8 mouse cellular contexts compared by ENCODE assay signal in genomic region chr9:106421865-106422160, GRCm38 (mm10). TPM values are rescaled to one million over a fixed set of nuclear protein-coding genes. Genes with fewer than 3 reads are reported as not detected.
DNase-seq lines count a peak whose midpoint lies in the region; ATAC-seq and TF ChIP-seq lines count a peak whose summit lies in the region.

No protein-coding gene starts in this region.

- H3K9me3 ChIP-seq in hindbrain, embryonic 11.5 days (ENCODE audit: control insufficient read depth, low read length) = no peaks in the 10 kb centered on the region
- H3K9me3 ChIP-seq in lung, postnatal 0 days (ENCODE audit: low read length) = no peaks in the 10 kb centered on the region

- no peak overlapping the region for H3K4me3 ChIP-seq in hindbrain, embryonic 11.5 days (ENCODE audit: low read depth, low read length)
- H3K4me3 ChIP-seq in lung, postnatal 0 days (ENCODE audit: low read depth, low read length) = no peak overlapping the region

- no peaks in the 10 kb centered on the region for H3K36me3 ChIP-seq in hindbrain, embryonic 11.5 days (ENCODE audit: control insufficient read depth, insufficient read depth, low read length)
- no peaks in the 10 kb centered on the region for H3K36me3 ChIP-seq in lung, postnatal 0 days (ENCODE audit: insufficient read depth, low read length)

- no peak overlapping the region for H3K9ac ChIP-seq in hindbrain, embryonic 11.5 days (ENCODE audit: low read depth, low read length)
- H3K9ac ChIP-seq in lung, postnatal 0 days (replicated peaks; ENCODE audit: low read depth) = no peak overlapping the region

- ATAC-seq in hindbrain, embryonic 11.5 days (ENCODE audit: low FRiP score) = peak; percentile 64; the same call in 1 of the 2 replicates
- peak; percentile 84 for ATAC-seq in lung, postnatal 0 days

- TF ChIP-seq EP300 in lung, postnatal 0 days (IDR thresholded peaks at IDR 0.05) = no peak

- peaks cover 17% of the 10 kb centered on the region for H3K4me1 ChIP-seq in hindbrain, embryonic 11.5 days (replicated peaks; ENCODE audit: control insufficient read depth, insufficient read depth, low read length)
- H3K4me1 ChIP-seq in lung, postnatal 0 days (ENCODE audit: insufficient read depth, low read depth, low read length) = peaks cover 13% of the 10 kb centered on the region; the same call in 1 of the 2 replicates

- WGBS in hindbrain, embryonic 11.5 days = 0% methylated on average over 3 of the region's 3 CpGs
- 0% methylated on average over 3 of the region's 3 CpGs for WGBS in lung, postnatal 0 days

- H3K4me2 ChIP-seq in hindbrain, embryonic 11.5 days (replicated peaks; ENCODE audit: low read depth, low read length) = peak overlapping the region; percentile 8; the same call in 1 of the 2 replicates
- peak overlapping the region; percentile 42 for H3K4me2 ChIP-seq in lung, postnatal 0 days (replicated peaks; ENCODE audit: low read depth, low read length)

- H3K27ac ChIP-seq in hindbrain, embryonic 11.5 days (ENCODE audit: low read depth, low read length) = no peak overlapping the region
- H3K27ac ChIP-seq in lung, postnatal 0 days (ENCODE audit: low read length) = no peak overlapping the region

- peak; percentile 97 for TF ChIP-seq CTCF in lung, postnatal 0 days (IDR thresholded peaks at IDR 0.05)

- peak; percentile 88 for DNase-seq in MN1 (ENCODE audit: low spot score)
- DNase-seq in cerebellum, adult 8-10 months = peak; percentile 83
- peak; percentile 78 to 97 for DNase-seq in frontal cortex, adult 2 months (ENCODE audit: extremely low spot score in 1 of 2, low spot score in 1 of 2)
- DNase-seq in hindbrain, embryonic 11.5 days (ENCODE audit: low spot score) = peak; percentile 94
- peak; percentile 88 for DNase-seq in layer of hippocampus, adult 9-11 months
- peak; percentile 93 for DNase-seq in lung, postnatal 0 days (ENCODE audit: low spot score)
- peak; percentile 74 for DNase-seq in ovary, postnatal 36 days (ENCODE audit: low spot score)
- DNase-seq in thymus, postnatal 25 days = peak; percentile 83

- H3K27me3 ChIP-seq in hindbrain, embryonic 11.5 days (ENCODE audit: control insufficient read depth, insufficient read depth, low read length) = no peaks in the 10 kb centered on the region
- no peaks in the 10 kb centered on the region for H3K27me3 ChIP-seq in lung, postnatal 0 days (replicated peaks; ENCODE audit: insufficient read depth, low read length)

RNA-seq across cellular contexts. Expression of gene Rpl29, which starts 7.4 kb away (rescaled TPM):
- polyA plus RNA-seq in frontal cortex, adult 2 months (2012; rRNA removed) = 727 and 762 TPM in 2 replicates
- polyA plus RNA-seq in hindbrain, embryonic 11.5 days (2014; fragmentation: Nextera tagmentation; extraction: Ambion mirVana) = 882 and 903 TPM in 2 replicates
- 656 and 737 TPM in 2 replicates for polyA plus RNA-seq in lung, postnatal 0 days (2015; fragmentation: Nextera tagmentation; extraction: Ambion mirVana)

RNA-seq across cellular contexts. Expression of gene Acy1, which starts 16.3 kb away (rescaled TPM):
- 9.8 and 9.9 TPM in 2 replicates for polyA plus RNA-seq in frontal cortex, adult 2 months (2012; rRNA removed)
- 26.4 and 30.3 TPM in 2 replicates for polyA plus RNA-seq in hindbrain, embryonic 11.5 days (2014; fragmentation: Nextera tagmentation; extraction: Ambion mirVana)
- 8.5 and 12.5 TPM in 2 replicates for polyA plus RNA-seq in lung, postnatal 0 days (2015; fragmentation: Nextera tagmentation; extraction: Ambion mirVana)

RNA-seq across cellular contexts. Expression of gene Abhd14b, which starts 25.4 kb away (rescaled TPM):
- polyA plus RNA-seq in frontal cortex, adult 2 months (2012; rRNA removed) = 29.0 and 36.5 TPM in 2 replicates
- 4.2 and 6.0 TPM in 2 replicates for polyA plus RNA-seq in hindbrain, embryonic 11.5 days (2014; fragmentation: Nextera tagmentation; extraction: Ambion mirVana)
- 31.1 and 36.8 TPM in 2 replicates for polyA plus RNA-seq in lung, postnatal 0 days (2015; fragmentation: Nextera tagmentation; extraction: Ambion mirVana)

RNA-seq across cellular contexts. Expression of gene Abhd14a, which starts 25.7 kb away (rescaled TPM):
- polyA plus RNA-seq in frontal cortex, adult 2 months (2012; rRNA removed) = 73.6 and 78.1 TPM in 2 replicates
- polyA plus RNA-seq in hindbrain, embryonic 11.5 days (2014; fragmentation: Nextera tagmentation; extraction: Ambion mirVana) = 31.2 and 34.7 TPM in 2 replicates
- polyA plus RNA-seq in lung, postnatal 0 days (2015; fragmentation: Nextera tagmentation; extraction: Ambion mirVana) = 21.7 and 26.9 TPM in 2 replicates

RNA-seq across cellular contexts. Expression of gene Pcbp4, which starts 31.3 kb away (rescaled TPM):
- 220 and 253 TPM in 2 replicates for polyA plus RNA-seq in frontal cortex, adult 2 months (2012; rRNA removed)
- polyA plus RNA-seq in hindbrain, embryonic 11.5 days (2014; fragmentation: Nextera tagmentation; extraction: Ambion mirVana) = 222 and 249 TPM in 2 replicates
- 29.4 and 30.6 TPM in 2 replicates for polyA plus RNA-seq in lung, postnatal 0 days (2015; fragmentation: Nextera tagmentation; extraction: Ambion mirVana)
